Mouse (Mus musculus): ENCODE results near the gene Zfp775. TPM values are rescaled to one million over a fixed set of nuclear protein-coding genes. Genes with fewer than 3 reads are reported as not detected.
A peak's percentile ranks its signal among the peaks of the same experiment; 100 is the strongest.

Zfp775 gene
- total and polyA plus RNA-seq, 3 experiments, result 3.2 to 6.5 (median 3.5) TPM

DNA sequence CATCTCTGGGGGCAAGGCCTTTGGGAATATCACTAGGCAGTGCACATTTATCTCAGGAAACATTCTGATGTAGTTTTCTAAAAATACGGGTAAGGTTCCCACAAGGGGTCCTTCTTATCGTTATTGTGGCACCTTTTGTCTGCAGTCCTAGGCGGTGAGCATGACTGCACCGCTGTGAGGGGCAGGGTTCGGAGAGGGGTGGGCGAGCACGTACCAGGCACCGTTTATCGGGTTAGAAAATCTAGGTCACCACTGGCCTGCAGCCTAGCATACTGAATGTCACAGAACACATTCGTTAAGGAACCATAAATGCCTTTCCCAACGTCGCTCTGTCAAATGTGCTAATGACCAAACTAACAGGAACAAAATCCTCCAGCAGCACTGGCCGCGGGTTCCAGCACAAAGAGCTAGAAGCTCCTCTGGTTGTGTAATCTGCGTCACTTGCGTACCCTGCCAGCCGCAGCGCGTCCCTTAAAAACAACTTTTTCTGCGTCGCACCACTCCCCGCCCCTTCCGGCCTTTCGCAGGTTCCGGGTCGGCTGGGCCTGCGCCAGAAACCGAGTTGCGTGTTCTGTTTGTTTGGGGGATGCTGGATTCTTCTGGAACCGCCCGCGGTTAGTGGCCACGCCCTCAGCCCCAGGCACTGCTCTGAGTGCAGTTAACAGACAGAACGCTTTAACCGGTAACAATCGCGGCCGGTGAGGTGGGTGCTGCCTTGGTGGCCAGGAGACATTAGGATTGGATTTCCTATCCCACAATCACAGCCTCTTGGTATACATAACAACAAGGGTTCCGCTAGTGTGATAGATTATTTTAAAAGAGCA lies 47.4 kb upstream of the Zfp775 start, which contains the start of gene Lrrc61 (continued):
- no peak for TF ChIP-seq IRF4 (IDR thresholded peaks at IDR 0.05; ENCODE audit: low read depth, low read length)
- no peak; the same call in 1 of the 2 replicates for TF ChIP-seq ZMIZ1 (IDR thresholded peaks at IDR 0.05; ENCODE audit: low read depth, low read length)
- no peak for TF ChIP-seq CHD1 (IDR thresholded peaks at IDR 0.05; ENCODE audit: low read depth, low read length)
- TF ChIP-seq ELF1 (IDR thresholded peaks at IDR 0.05; ENCODE audit: low read depth, low read length), result peak; percentile 96
- peak; percentile 83 for TF ChIP-seq POLR2A (IDR thresholded peaks at IDR 0.05; ENCODE audit: low read depth, low read length)
- TF ChIP-seq MEF2A (IDR thresholded peaks at IDR 0.05; ENCODE audit: borderline replicate concordance, low read depth, low read length), result no peak
- peak; percentile 43; the same call in 1 of the 2 replicates for TF ChIP-seq KAT2A (IDR thresholded peaks at IDR 0.05; ENCODE audit: insufficient replicate concordance, low read length)
- no peak for TF ChIP-seq JUND (conservative IDR thresholded peaks at IDR 0.05; ENCODE audit: low read depth, low read length)
- peak; percentile 54 for TF ChIP-seq NELFE (IDR thresholded peaks at IDR 0.05; ENCODE audit: low read depth, low read length)
- TF ChIP-seq USF2 (conservative IDR thresholded peaks at IDR 0.05; ENCODE audit: low read depth, low read length), result no peak

- in situ Hi-C loops (cut with MboI; ENCODE audit: low pct_ligation_motif_present, low pct_unique_long_range_greater_than_20kb, low sequenced_read_pairs), result loop anchor here (5.0 kb wide), 1 partner anchor 72 kb away; the partner anchor contains the start of gene AI854703
- no peaks in the 10 kb centered on the region for H3K79me2 ChIP-seq (replicated peaks; ENCODE audit: control insufficient read depth, extremely low read depth, insufficient read depth, poor library complexity, severe bottlenecking)
- peaks cover 0 to 13% of the 10 kb centered on the region in 2 experiments for H3K36me3 ChIP-seq (replicated peaks in 1 of 2; ENCODE audit: control insufficient read depth in 1 of 2, insufficient read depth in 1 of 2, low read length in 1 of 2)
- H3K4me2 ChIP-seq (ENCODE audit: insufficient read depth, low read depth, poor library complexity, severe bottlenecking), result peak overlapping the region; percentile 77
- TF ChIP-seq NRF1 (IDR thresholded peaks at IDR 0.05; ENCODE audit: low read depth, low read length) (no peak), ELF1 (IDR thresholded peaks at IDR 0.05; ENCODE audit: low read depth, low read length) (no peak), RCOR1 (conservative IDR thresholded peaks at IDR 0.05; ENCODE audit: low read depth, low read length) (no peak), JUND (conservative IDR thresholded peaks at IDR 0.05; ENCODE audit: low read depth, low read length) (no peak), E2F4 (IDR thresholded peaks at IDR 0.05; ENCODE audit: insufficient replicate concordance, low read depth, low read length) (no peak), HCFC1 (IDR thresholded peaks at IDR 0.05; ENCODE audit: low read depth, low read length) (peak; percentile 74)
- H3K4me3 ChIP-seq (replicated peaks in 1 of 3; ENCODE audit: low read depth in 2 of 3, low read length in 2 of 3, poor library complexity in 1 of 3), result peak overlapping the region; percentile 63 to 87 (median 63)
- peak overlapping the region; percentile 45; the same call in 1 of the 2 replicates for H3K27ac ChIP-seq (ENCODE audit: insufficient read depth, low read depth)
- H3K9me3 ChIP-seq (replicated peaks; ENCODE audit: low read length), result no peaks in the 10 kb centered on the region
- H3K27me3 ChIP-seq (replicated peaks), result peaks cover 23% of the 10 kb centered on the region
- dilution Hi-C loops (cut with MboI; ENCODE audit: extremely low pct_ligation_motif_present, extremely low pct_unique_long_range_greater_than_20kb, low sequenced_read_pairs), result no loop called here
- peak; percentile 65 for DNase-seq (ENCODE audit: extremely low read depth)
- H3K9ac ChIP-seq (ENCODE audit: insufficient read depth, low read depth), result peak overlapping the region; percentile 76
- H3K4me1 ChIP-seq (ENCODE audit: control insufficient read depth in 1 of 2, insufficient read depth in 2 of 2), result peaks cover 4 to 14% of the 10 kb centered on the region in 2 experiments
These were observed 46.6 kb upstream of the Zfp775 start for GRCm38 (mm10) chr6:48555104-48555890.
